Mouse (Mus musculus) hindbrain, embryonic 10.5 days (tissue): ENCODE results near the gene Dcst1. TPM values are rescaled to one million over a fixed set of nuclear protein-coding genes. Genes with fewer than 3 reads are reported as not detected.

ENCODE experiments used
- DNase-seq: peaks from one replicate; pipeline ENCODE4 v3.0.0-alpha.2; 2017; ENCODE audit warnings: low spot score
- H3K27ac ChIP-seq: fragments of 300-500 bp; sonication (generic); 2 replicates; pipeline ENCODE4 v1.5.1; 2016; ENCODE audit warnings: mild to moderate bottlenecking, moderate library complexity
- H3K27me3 ChIP-seq: fragments of 300-500 bp; sonication (generic); 2 replicates; pipeline ENCODE4 v1.6.1; 2016; ENCODE audit warnings: mild to moderate bottlenecking; ENCODE audit not compliant: poor library complexity, insufficient read depth, severe bottlenecking
- H3K36me3 ChIP-seq: fragments of 300-500 bp; sonication (generic); 2 replicates; pipeline ENCODE4 v1.6.1; 2016; ENCODE audit warnings: mild to moderate bottlenecking, moderate library complexity
- H3K4me1 ChIP-seq: fragments of 300-500 bp; sonication (generic); replicated peaks from 2 replicates; pipeline ENCODE4 v1.6.1; 2016; ENCODE audit warnings: mild to moderate bottlenecking
- H3K4me3 ChIP-seq: fragments of 300-500 bp; sonication (generic); 2 replicates; pipeline ENCODE4 v1.5.1; 2016; ENCODE audit warnings: mild to moderate bottlenecking, moderate library complexity
- H3K9me3 ChIP-seq: fragments of 300-500 bp; sonication (generic); 2 replicates; pipeline ENCODE4 v1.6.1; 2016; ENCODE audit warnings: mild to moderate bottlenecking, moderate library complexity
- WGBS: fragments of 180-500 bp; shearing (Covaris S2); methylation state at CpG from one replicate; pipeline ENCODE4 v1.1.7; 2016; 5-methylcytosine and 5-hydroxymethylcytosine counted together
- polyA plus RNA-seq: library from polyadenylated mRNA; unstranded; fragments of >200 nt; fragmentation: Nextera tagmentation; extraction: Ambion mirVana; gene quantifications from 2 replicates; pipeline ENCODE4 v1.2.1, GENCODE M21; 2016

Gene Dcst1
- polyA plus RNA-seq, 1 experiment from 2014 or later, result 0.33 TPM

DNA sequence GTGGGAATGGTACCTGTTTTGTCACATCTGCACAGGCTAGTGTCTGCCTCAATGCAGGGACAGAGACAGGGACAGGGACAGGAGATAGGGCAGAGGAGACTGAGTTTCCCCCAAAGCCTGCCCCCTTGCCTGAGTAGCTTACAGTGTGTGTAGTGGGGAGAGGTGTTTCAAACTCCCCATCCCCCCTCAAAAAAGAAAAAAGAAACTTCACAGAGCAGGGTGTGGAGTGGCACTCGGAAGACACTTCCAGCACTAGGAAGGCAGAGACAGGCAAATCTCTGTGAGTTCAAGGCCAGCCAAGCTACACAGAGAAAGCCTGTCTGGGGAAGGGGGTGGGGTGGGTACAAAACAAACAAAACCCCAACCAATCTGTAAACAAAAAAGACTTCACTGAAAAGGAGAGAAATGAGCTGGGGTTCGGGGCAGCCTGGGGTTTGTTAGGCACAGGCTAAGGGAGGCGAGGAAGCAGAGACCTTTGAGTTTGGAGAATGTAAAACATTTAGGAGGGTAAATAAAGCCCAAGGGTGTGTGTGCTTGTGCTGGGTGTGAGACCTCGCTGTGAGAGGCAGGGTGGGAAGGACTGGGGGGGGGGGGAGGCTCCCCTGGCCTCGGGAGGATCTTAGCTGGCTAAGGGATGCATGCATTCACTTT is 8.7 kb upstream of the Dcst1 start:
- no peak for DNase-seq
- 47% methylated on average over 5 of the region's 5 CpGs for WGBS
- H3K9me3 ChIP-seq, result no peaks in the 10 kb centered on the region
- H3K27ac ChIP-seq, result no peak overlapping the region
- peaks cover 11% of the 10 kb centered on the region for H3K4me1 ChIP-seq
- no peak overlapping the region for H3K4me3 ChIP-seq
- no peaks in the 10 kb centered on the region for H3K36me3 ChIP-seq
- no peaks in the 10 kb centered on the region for H3K27me3 ChIP-seq

DNA sequence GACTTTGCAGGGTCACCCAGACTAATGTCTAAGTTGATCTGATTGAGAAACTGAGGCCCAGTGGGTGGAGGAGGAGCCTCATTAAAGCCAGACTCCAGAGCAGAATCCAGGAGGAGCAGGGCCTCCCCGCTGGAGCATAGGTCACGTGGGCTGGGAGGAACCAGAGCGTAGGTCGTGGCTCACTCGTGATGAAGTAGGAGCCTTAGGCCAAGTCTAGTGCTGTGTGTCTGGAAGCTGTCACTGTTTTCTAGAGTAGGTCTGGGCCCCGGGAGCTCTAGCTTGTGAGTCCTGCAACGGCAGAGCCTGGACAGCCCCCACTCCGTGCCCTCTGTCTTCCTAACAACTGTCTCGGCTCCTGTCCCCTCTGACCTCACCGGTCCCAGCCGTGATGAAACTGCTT is 2.3 kb upstream of the Dcst1 start:
- Histone ChIP-seq H3K27ac (no peak overlapping the region), H3K4me1 (peaks cover 23% of the 10 kb centered on the region), H3K9me3 (no peaks in the 10 kb centered on the region), H3K27me3 (peaks cover 16% of the 10 kb centered on the region), H3K36me3 (no peaks in the 10 kb centered on the region), H3K4me3 (no peak overlapping the region)
- DNase-seq, result no peak
- 64% methylated on average over 11 of the region's 11 CpGs for WGBS

DNA sequence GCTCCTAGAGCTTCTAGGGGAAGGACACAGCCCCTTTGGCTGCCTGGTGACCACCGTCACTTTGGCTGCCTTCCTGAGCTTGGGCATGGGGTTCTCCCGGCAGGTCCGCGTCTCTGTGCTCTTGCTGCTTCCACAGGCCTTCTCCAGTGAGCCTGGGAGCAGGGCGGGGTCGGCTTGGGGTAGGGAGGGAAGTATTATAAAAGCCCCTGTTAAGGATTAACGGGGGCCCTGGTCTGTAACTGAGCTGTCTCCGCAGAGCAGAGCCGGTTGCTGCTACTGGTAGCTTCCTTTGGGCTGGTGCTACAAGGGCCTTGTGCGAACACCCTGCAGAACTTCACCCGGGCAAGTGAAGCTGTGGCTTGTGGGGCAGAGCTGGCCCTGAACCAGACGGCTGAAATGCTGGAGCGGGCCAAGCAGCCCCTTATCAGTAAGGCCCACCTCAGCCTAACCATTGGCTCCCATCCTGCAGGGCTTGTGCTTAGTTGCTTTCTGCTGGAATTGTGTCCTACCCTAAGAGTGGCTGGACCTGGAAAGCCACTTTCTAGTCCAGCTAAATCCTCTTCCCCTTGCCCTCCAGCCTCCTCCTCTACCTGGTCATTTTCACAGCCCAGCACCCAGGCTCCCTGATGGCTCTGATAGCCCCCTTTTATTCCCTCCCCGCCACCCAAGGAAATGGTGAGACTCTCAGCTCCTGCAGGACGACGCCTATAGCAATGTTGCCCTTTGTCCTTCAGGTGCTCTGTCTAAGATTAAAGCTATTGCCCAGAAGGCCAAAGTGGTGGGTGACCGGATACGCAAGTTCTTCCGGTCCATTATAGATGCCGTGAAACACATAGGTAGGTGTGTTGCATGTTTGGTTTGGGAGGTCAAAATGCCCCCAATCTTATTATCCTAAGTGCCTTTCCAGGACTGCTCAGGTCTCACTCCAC is 697 bp upstream of the Dcst1 start:
- Histone ChIP-seq H3K27me3 (peaks cover 16% of the 10 kb centered on the region), H3K27ac (no peak overlapping the region), H3K4me3 (no peak overlapping the region), H3K4me1 (peaks cover 23% of the 10 kb centered on the region), H3K36me3 (no peaks in the 10 kb centered on the region), H3K9me3 (no peaks in the 10 kb centered on the region)
- 78% methylated on average over 20 of the region's 20 CpGs for WGBS
- no peak for DNase-seq

- no peaks in the 10 kb centered on the region for H3K9me3 ChIP-seq
- no peak for DNase-seq
- no peak overlapping the region for H3K4me3 ChIP-seq
- 54% methylated on average over 8 of the region's 8 CpGs for WGBS
- no peaks in the 10 kb centered on the region for H3K36me3 ChIP-seq
- H3K27me3 ChIP-seq, result peaks cover 16% of the 10 kb centered on the region
- peaks cover 33% of the 10 kb centered on the region for H3K4me1 ChIP-seq
- no peak overlapping the region for H3K27ac ChIP-seq
Measured at GRCm38 (mm10) chr3:89364631-89365030, 422 bp downstream of the Dcst1 start.

GRCm38 (mm10) chr3:89361675-89362074 is 3.4 kb downstream of the Dcst1 start, which contains the start of gene Dcst2:
Dcst2 (plus strand) TSS chr3:89361975.
- WGBS, result 87% methylated on average over 7 of the region's 7 CpGs
- peaks cover 16% of the 10 kb centered on the region for H3K27me3 ChIP-seq
- H3K4me1 ChIP-seq, result peaks cover 27% of the 10 kb centered on the region
- H3K9me3 ChIP-seq, result no peaks in the 10 kb centered on the region
- no peaks in the 10 kb centered on the region for H3K36me3 ChIP-seq
- no peak within 1 kb of the TSS for H3K27ac ChIP-seq
- no peak for DNase-seq
- no peak within 1 kb of the TSS for H3K4me3 ChIP-seq

- no peak for DNase-seq
- Histone ChIP-seq H3K9me3 (no peaks in the 10 kb centered on the region), H3K27me3 (peaks cover 16% of the 10 kb centered on the region; the same call in 1 of the 2 replicates), H3K4me1 (peaks cover 23% of the 10 kb centered on the region), H3K36me3 (no peaks in the 10 kb centered on the region), H3K27ac (peak overlapping the region; percentile 59), H3K4me3 (no peak overlapping the region)
- 81% methylated on average over 3 of the region's 3 CpGs for WGBS
Measured at GRCm38 (mm10) chr3:89360237-89360636, 4.8 kb downstream of the Dcst1 start.

DNA sequence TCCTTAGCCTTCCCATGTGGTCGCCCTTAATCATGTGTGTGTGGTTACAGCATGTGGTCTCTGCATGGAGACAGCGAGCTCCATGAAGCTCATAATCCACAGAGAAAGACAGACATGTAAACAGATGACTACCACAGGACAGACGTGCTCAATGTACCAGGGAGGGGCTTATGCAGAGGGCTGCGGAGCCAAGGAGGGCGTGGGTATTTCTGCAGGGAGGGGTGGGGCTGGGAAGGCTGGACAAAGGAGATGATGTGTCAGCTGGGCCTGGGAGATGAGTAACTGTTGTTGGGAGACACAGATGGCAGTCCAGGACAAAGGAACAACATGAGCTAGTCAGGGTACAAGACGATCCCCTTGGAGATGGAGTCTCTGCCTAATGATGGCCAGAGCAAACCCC is 5.4 kb downstream of the Dcst1 start:
- Histone ChIP-seq H3K4me3 (no peak overlapping the region), H3K27ac (peak overlapping the region; percentile 59; the same call in 1 of the 2 replicates), H3K4me1 (peaks cover 22% of the 10 kb centered on the region), H3K27me3 (peaks cover 17% of the 10 kb centered on the region; the same call in 1 of the 2 replicates), H3K36me3 (no peaks in the 10 kb centered on the region), H3K9me3 (no peaks in the 10 kb centered on the region)
- WGBS, result 66% methylated on average over 6 of the region's 6 CpGs
- no peak for DNase-seq

DNA sequence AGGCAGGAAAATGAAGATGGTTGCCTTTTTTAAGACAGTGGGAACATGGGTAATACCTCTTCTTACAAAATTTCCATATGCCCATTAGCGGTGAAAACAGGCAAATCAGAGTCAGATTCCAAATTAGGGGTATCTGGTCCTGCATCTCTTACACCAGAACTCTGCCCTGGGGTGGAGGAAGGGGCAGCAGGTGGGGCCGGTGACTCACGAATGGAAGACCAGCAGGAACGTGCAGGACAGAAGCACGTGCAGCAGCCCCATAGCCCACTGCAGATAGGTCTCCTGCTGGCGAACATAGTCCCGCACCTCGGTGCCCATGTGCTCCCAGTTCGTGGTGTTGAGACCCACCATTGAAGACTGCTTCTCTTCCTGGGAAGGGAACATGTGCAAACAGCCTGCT is 9.0 kb downstream of the Dcst1 start:
- Histone ChIP-seq H3K27me3 (peaks cover 44% of the 10 kb centered on the region), H3K4me1 (peaks cover 36% of the 10 kb centered on the region), H3K36me3 (no peaks in the 10 kb centered on the region), H3K27ac (no peak overlapping the region), H3K9me3 (no peaks in the 10 kb centered on the region), H3K4me3 (no peak overlapping the region)
- no peak for DNase-seq
- 71% methylated on average over 9 of the region's 9 CpGs for WGBS

- Histone ChIP-seq H3K9me3 (no peaks in the 10 kb centered on the region), H3K36me3 (no peaks in the 10 kb centered on the region), H3K4me1 (peaks cover 37% of the 10 kb centered on the region), H3K4me3 (0 out of 2 replicates have a peak overlapping the region, but pooled peaks have one; percentile 6), H3K27ac (no peak overlapping the region; the same call in 1 of the 2 replicates), H3K27me3 (peaks cover 49% of the 10 kb centered on the region)
- 78% methylated on average over 6 of the region's 6 CpGs for whole genome bisulfite sequencing
- no peak for DNase-seq
Measured at GRCm38 (mm10) chr3:89355512-89355902, 9.5 kb downstream of the Dcst1 start.

- no peak overlapping the region; the same call in 1 of the 2 replicates for H3K27ac ChIP-seq
- DNase-seq, result peak; percentile 87
- 0 out of 2 replicates have a peak overlapping the region, but pooled peaks have one; percentile 6 for H3K4me3 ChIP-seq
- H3K27me3 ChIP-seq, result peaks cover 55% of the 10 kb centered on the region
- H3K4me1 ChIP-seq, result peaks cover 38% of the 10 kb centered on the region
- H3K36me3 ChIP-seq, result no peaks in the 10 kb centered on the region
- no peaks in the 10 kb centered on the region for H3K9me3 ChIP-seq
- 19% methylated on average over 5 of the region's 5 CpGs for WGBS
Measured at GRCm38 (mm10) chr3:89354816-89355511, 10.1 kb downstream of the Dcst1 start.

GRCm38 (mm10) chr3:89351271-89351670 is 13.8 kb downstream of the Dcst1 start:
- Histone ChIP-seq H3K27ac (no peak overlapping the region), H3K36me3 (0 out of 2 replicates have a peak, but pooled peaks cover 8% of the 10 kb centered on the region), H3K4me1 (peaks cover 55% of the 10 kb centered on the region), H3K27me3 (peaks cover 75% of the 10 kb centered on the region), H3K9me3 (no peaks in the 10 kb centered on the region), H3K4me3 (no peak overlapping the region)
- DNase-seq, result no peak
- 51% methylated on average over 5 of the region's 5 CpGs for WGBS

- peak within 1 kb of the TSS; percentile 86 for H3K27ac ChIP-seq
- DNase-seq, result peak; percentile 90
- H3K9me3 ChIP-seq, result no peaks in the 10 kb centered on the region
- peaks cover 20% of the 10 kb centered on the region for H3K36me3 ChIP-seq
- H3K4me1 ChIP-seq, result peaks cover 49% of the 10 kb centered on the region
- peak within 1 kb of the TSS; percentile 73 for H3K4me3 ChIP-seq
- H3K27me3 ChIP-seq, result peaks cover 65% of the 10 kb centered on the region
- WGBS, result 1% methylated on average over 59 of the region's 59 CpGs
Measured at GRCm38 (mm10) chr3:89349869-89350501, 15.1 kb downstream of the Dcst1 start, which contains the start of gene Adam15. Adam15 (minus strand) TSS chr3:89349996.
